Mouse (Mus musculus) embryonic fibroblast, embryonic 13.5 days (primary cell): ENCODE results near the gene Exoc7.

ENCODE experiments used
- CTCF ChIP-seq: IDR thresholded peaks from 2 replicates; pipeline ENCODE4 v1.5.1; 2011; ENCODE audit warnings: mild to moderate bottlenecking, control low read depth, low read length, moderate library complexity, borderline replicate concordance; ENCODE audit not compliant: insufficient read depth
- POLR2A ChIP-seq: IDR thresholded peaks from 2 replicates; pipeline ENCODE4 v1.6.1; 2011; ENCODE audit warnings: low read depth, mild to moderate bottlenecking, control low read depth, low read length, moderate library complexity

GRCm38 (mm10) chr11:116311169-116311568 lies 4.1 kb upstream of the Exoc7 start:
- TF ChIP-seq POLR2A = no peak
- no peak for TF ChIP-seq CTCF
